Mouse (Mus musculus): ENCODE data around the gene Col8a2. TPM values are rescaled to one million over a fixed set of nuclear protein-coding genes. Genes with fewer than 3 reads are reported as not detected.

Gene Col8a2
- polyA plus RNA-seq, 1 experiment from 2014 or later: 4.8 TPM

GRCm38 (mm10) chr4:126256131-126256791 is 30.3 kb upstream of the Col8a2 start, which contains the start of gene Map7d1:
Gene Map7d1, minus strand, starts transcription at chr4:126256343.
- H3K27ac ChIP-seq (replicated peaks in 1 of 2; ENCODE audit: control insufficient read depth in 1 of 2, insufficient read depth in 1 of 2, low read depth in 2 of 2, low read length in 2 of 2): peak within 1 kb of the TSS; percentile 97
- peak; percentile 77 for ATAC-seq (ENCODE audit: insufficient number of reproducible peaks, insufficient read depth, low FRiP score, low read depth)
- peak within 1 kb of the TSS; percentile 69 to 99 for H3K4me3 ChIP-seq (ENCODE audit: control insufficient read depth in 1 of 2, insufficient read depth in 1 of 2, low read depth in 1 of 2, low read length in 2 of 2)
- 0 out of 2 replicates have a peak, but pooled peaks cover 4% of the 10 kb centered on the region for H3K36me3 ChIP-seq (ENCODE audit: control insufficient read depth, insufficient read depth, low read length)
- H3K9me3 ChIP-seq (ENCODE audit: control insufficient read depth, low read length): no peaks in the 10 kb centered on the region
- WGBS: 0% methylated on average over 51 of the region's 59 CpGs
- H3K9ac ChIP-seq (ENCODE audit: low read length): peak within 1 kb of the TSS; percentile 99
- H3K4me1 ChIP-seq (ENCODE audit: control insufficient read depth in 2 of 2, insufficient read depth in 2 of 2, low read length in 2 of 2): peaks cover 56 to 77% of the 10 kb centered on the region in 2 experiments
- H3K4me2 ChIP-seq (ENCODE audit: low read length): peak within 1 kb of the TSS; percentile 86
- H3K27me3 ChIP-seq (ENCODE audit: control insufficient read depth, insufficient read depth, low read length): no peaks in the 10 kb centered on the region

- H3K36me3 ChIP-seq (ENCODE audit: control insufficient read depth, insufficient read depth, low read length): no peaks in the 10 kb centered on the region
- 5% methylated on average over 26 of the region's 26 CpGs for WGBS
- ATAC-seq (ENCODE audit: insufficient number of reproducible peaks, insufficient read depth, low FRiP score, low read depth): no peak
Measured at GRCm38 (mm10) chr4:126256967-126257881, 29.4 kb upstream of the Col8a2 start.

GRCm38 (mm10) chr4:126259063-126259462 is 27.5 kb upstream of the Col8a2 start:
- peak overlapping the region; percentile 85 to 93 for H3K27ac ChIP-seq (replicated peaks in 1 of 2; ENCODE audit: control insufficient read depth in 1 of 2, insufficient read depth in 1 of 2, low read depth in 2 of 2, low read length in 2 of 2)
- H3K36me3 ChIP-seq (ENCODE audit: control insufficient read depth, insufficient read depth, low read length): no peaks in the 10 kb centered on the region
- no peak for ATAC-seq (ENCODE audit: insufficient number of reproducible peaks, insufficient read depth, low FRiP score, low read depth)
- no peaks in the 10 kb centered on the region for H3K9me3 ChIP-seq (ENCODE audit: control insufficient read depth, low read length)
- peak overlapping the region; percentile 51 for H3K9ac ChIP-seq (ENCODE audit: low read length)
- WGBS: 25% methylated on average over 3 of the region's 3 CpGs
- no peaks in the 10 kb centered on the region for H3K27me3 ChIP-seq (ENCODE audit: control insufficient read depth, insufficient read depth, low read length)
- H3K4me3 ChIP-seq (ENCODE audit: control insufficient read depth in 1 of 2, insufficient read depth in 1 of 2, low read depth in 1 of 2, low read length in 2 of 2): no peak overlapping the region
- H3K4me2 ChIP-seq (ENCODE audit: low read length): peak overlapping the region; percentile 56
- H3K4me1 ChIP-seq (ENCODE audit: control insufficient read depth in 2 of 2, insufficient read depth in 2 of 2, low read length in 2 of 2): peaks cover 42 to 65% of the 10 kb centered on the region in 2 experiments

More at GRCm38 (mm10) chr4:126256967-126257881, 29.4 kb upstream of the Col8a2 start:
- peak overlapping the region; percentile 99 for H3K9ac ChIP-seq (ENCODE audit: low read length)
- peak overlapping the region; percentile 69 to 99 for H3K4me3 ChIP-seq (ENCODE audit: control insufficient read depth in 1 of 2, insufficient read depth in 1 of 2, low read depth in 1 of 2, low read length in 2 of 2)
- peak overlapping the region; percentile 97 for H3K27ac ChIP-seq (replicated peaks in 1 of 2; ENCODE audit: control insufficient read depth in 1 of 2, insufficient read depth in 1 of 2, low read depth in 2 of 2, low read length in 2 of 2)
- H3K9me3 ChIP-seq (ENCODE audit: control insufficient read depth, low read length): no peaks in the 10 kb centered on the region
- no peaks in the 10 kb centered on the region for H3K27me3 ChIP-seq (ENCODE audit: control insufficient read depth, insufficient read depth, low read length)
- H3K4me2 ChIP-seq (ENCODE audit: low read length): peak overlapping the region; percentile 86
- peaks cover 52 to 74% of the 10 kb centered on the region in 2 experiments for H3K4me1 ChIP-seq (ENCODE audit: control insufficient read depth in 2 of 2, insufficient read depth in 2 of 2, low read length in 2 of 2)

GRCm38 (mm10) chr4:126259523-126260160 is 27.0 kb upstream of the Col8a2 start:
- ATAC-seq (ENCODE audit: insufficient number of reproducible peaks, insufficient read depth, low FRiP score, low read depth): no peak
- WGBS: 5% methylated on average over 15 of the region's 15 CpGs

GRCm38 (mm10) chr4:126260520-126261201 is 25.9 kb upstream of the Col8a2 start:
- Histone ChIP-seq H3K4me1 (ENCODE audit: control insufficient read depth in 2 of 2, insufficient read depth in 2 of 2, low read length in 2 of 2) (peaks cover 36 to 57% of the 10 kb centered on the region in 2 experiments), H3K9ac (ENCODE audit: low read length) (peak overlapping the region; percentile 51), H3K9me3 (ENCODE audit: control insufficient read depth, low read length) (no peaks in the 10 kb centered on the region), H3K27me3 (ENCODE audit: control insufficient read depth, insufficient read depth, low read length) (no peaks in the 10 kb centered on the region), H3K27ac (replicated peaks in 1 of 2; ENCODE audit: control insufficient read depth in 1 of 2, insufficient read depth in 1 of 2, low read depth in 2 of 2, low read length in 2 of 2) (peak overlapping the region; percentile 85 to 93), H3K36me3 (ENCODE audit: control insufficient read depth, insufficient read depth, low read length) (no peaks in the 10 kb centered on the region), H3K4me2 (ENCODE audit: low read length) (peak overlapping the region; percentile 56), H3K4me3 (ENCODE audit: control insufficient read depth in 1 of 2, insufficient read depth in 1 of 2, low read depth in 1 of 2, low read length in 2 of 2) (peak overlapping the region in 1 of 2 experiments; percentile 6; a peak in 1 of 4 replicates)
- WGBS: 4% methylated on average over 10 of the region's 10 CpGs
- peak; percentile 28; the same call in 1 of the 2 replicates for ATAC-seq (ENCODE audit: insufficient number of reproducible peaks, insufficient read depth, low FRiP score, low read depth)

More at GRCm38 (mm10) chr4:126259523-126260160, 27.0 kb upstream of the Col8a2 start:
- no peaks in the 10 kb centered on the region for H3K9me3 ChIP-seq (ENCODE audit: control insufficient read depth, low read length)
- H3K27ac ChIP-seq (replicated peaks in 1 of 2; ENCODE audit: control insufficient read depth in 1 of 2, insufficient read depth in 1 of 2, low read depth in 2 of 2, low read length in 2 of 2): peak overlapping the region; percentile 85 to 93
- H3K36me3 ChIP-seq (ENCODE audit: control insufficient read depth, insufficient read depth, low read length): no peaks in the 10 kb centered on the region
- no peaks in the 10 kb centered on the region for H3K27me3 ChIP-seq (ENCODE audit: control insufficient read depth, insufficient read depth, low read length)
- peaks cover 37 to 59% of the 10 kb centered on the region in 2 experiments for H3K4me1 ChIP-seq (ENCODE audit: control insufficient read depth in 2 of 2, insufficient read depth in 2 of 2, low read length in 2 of 2)
- H3K4me2 ChIP-seq (ENCODE audit: low read length): peak overlapping the region; percentile 56
- peak overlapping the region; percentile 7 to 14 for H3K4me3 ChIP-seq (ENCODE audit: control insufficient read depth in 1 of 2, insufficient read depth in 1 of 2, low read depth in 1 of 2, low read length in 2 of 2)
- H3K9ac ChIP-seq (ENCODE audit: low read length): peak overlapping the region; percentile 51

GRCm38 (mm10) chr4:126261266-126261665 is 25.3 kb upstream of the Col8a2 start:
- Histone ChIP-seq H3K27ac (replicated peaks in 1 of 2; ENCODE audit: control insufficient read depth in 1 of 2, insufficient read depth in 1 of 2, low read depth in 2 of 2, low read length in 2 of 2) (peak overlapping the region; percentile 85 to 93), H3K4me1 (ENCODE audit: control insufficient read depth in 2 of 2, insufficient read depth in 2 of 2, low read length in 2 of 2) (peaks cover 36 to 57% of the 10 kb centered on the region in 2 experiments), H3K36me3 (ENCODE audit: control insufficient read depth, insufficient read depth, low read length) (no peaks in the 10 kb centered on the region), H3K9ac (ENCODE audit: low read length) (peak overlapping the region; percentile 39; the same call in 1 of the 2 replicates), H3K4me3 (ENCODE audit: control insufficient read depth in 1 of 2, insufficient read depth in 1 of 2, low read depth in 1 of 2, low read length in 2 of 2) (no peak overlapping the region), H3K4me2 (ENCODE audit: low read length) (peak overlapping the region; percentile 56), H3K9me3 (ENCODE audit: control insufficient read depth, low read length) (no peaks in the 10 kb centered on the region), H3K27me3 (ENCODE audit: control insufficient read depth, insufficient read depth, low read length) (no peaks in the 10 kb centered on the region)
- 46% methylated on average over 6 of the region's 6 CpGs for WGBS
- ATAC-seq (ENCODE audit: insufficient number of reproducible peaks, insufficient read depth, low FRiP score, low read depth): no peak
